Mouse (Mus musculus): ENCODE data around the gene Srgap3.

- no peak for TF ChIP-seq CTCF (IDR thresholded peaks at IDR 0.05; ENCODE audit: low read depth)
- TF ChIP-seq EP300 (IDR thresholded peaks at IDR 0.05; ENCODE audit: low read depth): no peak
Measured at GRCm38 (mm10) chr6:112934501-112934900, 12.6 kb downstream of the Srgap3 start.
